Mouse (Mus musculus) gastrocnemius, adult 2 months (tissue): Measurements from ENCODE around the gene Pabpc4. TPM values are rescaled to one million over a fixed set of nuclear protein-coding genes. Genes with fewer than 3 reads are reported as not detected.
"Not testable (repeated sequence)": the region's sequence is repeated elsewhere in the genome, so short reads cannot be mapped to it uniquely, and the experiment has no call there.

Experiments used
- DNase-seq: peaks from one replicate; pipeline ENCODE4 v3.0.0; 2022
- H3K27ac ChIP-seq: fragments of 200-600 bp; 2 replicates; pipeline ENCODE4 v1.8.1; 2022; ENCODE audit warnings: mild to moderate bottlenecking
- H3K4me3 ChIP-seq: fragments of 200-600 bp; 2 replicates; pipeline ENCODE4 v1.8.1; 2022; ENCODE audit warnings: mild to moderate bottlenecking, moderate library complexity
- CTCF ChIP-seq: fragments of 200-600 bp; IDR thresholded peaks from 2 replicates; pipeline ENCODE4 v1.8.1; 2022; ENCODE audit warnings: antibody characterized with exemption, mild to moderate bottlenecking, moderate library complexity
- intact Hi-C: fragments of 180-260 bp; cut with DNase I; formaldehyde crosslinking; loops from one replicate; pipeline ENCODE4 v1.15.1; 2025
- total RNA-seq, 2 experiments: library from RNA; stranded (reverse); gene quantifications; 2 replicates each; pipeline ENCODE4 v1.2.3; 2021

Pabpc4 gene
- total RNA-seq, 2 experiments from 2014 or later, result 325 to 341 TPM

- no peak for DNase-seq
- H3K27ac ChIP-seq, result no peak overlapping the region
- intact Hi-C loops, result no loop called here
- H3K4me3 ChIP-seq, result no peak overlapping the region
- TF ChIP-seq CTCF, result no peak
These were observed 1.9 kb upstream of the Pabpc4 start for GRCm38 (mm10) chr4:123260071-123260746.

GRCm38 (mm10) chr4:123271063-123271462 lies 8.9 kb downstream of the Pabpc4 start:
- intact Hi-C loops, result no loop called here
- TF ChIP-seq CTCF, result peak; percentile 12; the same call in 1 of the 2 replicates
- H3K4me3 ChIP-seq, result no peak overlapping the region
- no peak overlapping the region for H3K27ac ChIP-seq
- no peak for DNase-seq

DNA sequence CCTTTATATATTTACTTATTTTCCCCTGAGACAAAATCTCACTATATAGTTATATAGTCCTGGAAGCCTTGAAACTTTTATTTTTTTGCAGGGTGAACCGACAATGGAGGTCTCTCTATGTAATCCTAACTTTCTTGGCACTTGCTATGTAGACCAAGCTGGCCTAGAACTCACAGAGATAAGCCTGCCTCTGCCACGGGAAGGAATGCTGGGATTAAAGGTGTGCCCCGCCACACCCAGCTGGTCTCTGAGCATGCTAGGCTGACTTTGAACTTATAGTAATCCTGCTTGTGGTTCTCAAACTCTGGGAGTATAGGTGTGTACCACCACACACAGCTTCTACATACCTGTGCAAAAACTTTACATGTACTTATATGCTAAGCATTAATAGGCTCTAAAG lies 18.0 kb downstream of the Pabpc4 start:
- DNase-seq, result no peak
- intact Hi-C loops, result no loop called here
- no peak overlapping the region for H3K4me3 ChIP-seq
- TF ChIP-seq CTCF, result no peak
- no peak overlapping the region for H3K27ac ChIP-seq

DNA sequence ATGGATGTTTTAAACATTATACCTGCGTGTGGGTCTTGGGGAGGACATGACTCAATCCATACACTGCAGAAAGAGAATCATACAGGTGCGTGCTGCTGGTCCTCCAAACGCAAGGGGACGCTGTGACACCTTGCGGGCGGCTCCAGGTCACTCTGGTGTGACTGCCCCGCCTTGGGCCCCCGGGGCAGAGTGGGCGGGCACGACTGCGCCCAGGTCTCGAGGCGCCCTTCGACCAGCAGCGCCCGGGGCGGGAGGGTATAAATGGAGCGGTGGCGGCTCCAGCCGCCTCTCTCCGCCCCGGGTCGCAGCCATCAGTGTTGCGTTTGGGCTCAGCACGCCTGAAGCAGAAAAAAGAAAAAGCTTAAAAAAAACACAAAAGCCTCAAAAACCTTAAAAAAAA lies 20.3 kb downstream of the Pabpc4 start:
- peak overlapping the region; percentile 95 for H3K27ac ChIP-seq
- intact Hi-C loops, result no loop called here
- no peak; the same call in 1 of the 2 replicates for TF ChIP-seq CTCF

DNA sequence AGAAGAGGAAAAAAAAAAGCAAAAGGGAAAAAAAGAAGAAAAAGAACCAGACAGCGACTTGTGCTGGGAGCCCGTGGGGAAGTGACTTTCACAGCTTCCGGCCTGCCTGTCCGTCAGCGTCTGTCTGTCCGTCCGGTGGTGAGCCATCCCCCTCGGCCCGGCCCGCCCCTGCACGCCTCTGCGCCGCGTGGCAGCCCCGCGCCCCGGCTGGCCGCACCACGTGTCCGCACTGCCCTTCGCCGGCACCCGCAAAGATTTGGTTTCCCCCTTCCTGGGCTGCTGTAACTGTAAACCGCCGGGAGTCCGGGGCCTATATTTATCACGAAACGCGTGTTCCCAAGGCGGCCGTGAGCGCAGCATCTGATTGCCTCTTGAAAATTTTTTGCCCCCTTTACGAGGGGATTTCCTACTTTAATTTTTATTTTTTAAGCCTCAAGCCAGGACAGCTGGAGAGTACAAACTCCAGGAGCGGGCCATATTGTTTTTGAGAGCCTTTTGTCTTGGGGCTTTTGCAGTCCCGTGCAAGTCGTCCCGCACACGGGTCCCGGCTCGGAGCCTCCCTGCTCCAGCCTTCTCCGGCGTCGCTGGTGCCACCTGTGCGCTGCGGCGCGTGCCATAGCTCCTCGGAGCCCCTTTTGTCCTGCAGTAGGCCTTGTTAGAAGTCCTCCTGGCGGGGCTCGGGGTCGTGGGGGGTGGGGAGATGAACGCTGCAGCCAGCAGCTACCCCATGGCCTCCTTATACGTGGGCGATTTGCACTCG lies 20.9 kb downstream of the Pabpc4 start:
- DNase-seq, result peak; percentile 87
- intact Hi-C loops, result not testable (repeated sequence)
- Histone ChIP-seq H3K4me3 (peak overlapping the region; percentile 79), H3K27ac (peak overlapping the region; percentile 95)

More for the DNA sequence above, 20.3 kb downstream of the Pabpc4 start:
- DNase-seq, result peak; percentile 96
- peak overlapping the region; percentile 79 for H3K4me3 ChIP-seq

- DNase-seq, result peak; percentile 71
- intact Hi-C loops, result not testable (repeated sequence)
- H3K27ac ChIP-seq, result peak overlapping the region; percentile 95
- peak overlapping the region; percentile 79 for H3K4me3 ChIP-seq
These were observed 21.5 kb downstream of the Pabpc4 start for GRCm38 (mm10) chr4:123283675-123284064.

DNA sequence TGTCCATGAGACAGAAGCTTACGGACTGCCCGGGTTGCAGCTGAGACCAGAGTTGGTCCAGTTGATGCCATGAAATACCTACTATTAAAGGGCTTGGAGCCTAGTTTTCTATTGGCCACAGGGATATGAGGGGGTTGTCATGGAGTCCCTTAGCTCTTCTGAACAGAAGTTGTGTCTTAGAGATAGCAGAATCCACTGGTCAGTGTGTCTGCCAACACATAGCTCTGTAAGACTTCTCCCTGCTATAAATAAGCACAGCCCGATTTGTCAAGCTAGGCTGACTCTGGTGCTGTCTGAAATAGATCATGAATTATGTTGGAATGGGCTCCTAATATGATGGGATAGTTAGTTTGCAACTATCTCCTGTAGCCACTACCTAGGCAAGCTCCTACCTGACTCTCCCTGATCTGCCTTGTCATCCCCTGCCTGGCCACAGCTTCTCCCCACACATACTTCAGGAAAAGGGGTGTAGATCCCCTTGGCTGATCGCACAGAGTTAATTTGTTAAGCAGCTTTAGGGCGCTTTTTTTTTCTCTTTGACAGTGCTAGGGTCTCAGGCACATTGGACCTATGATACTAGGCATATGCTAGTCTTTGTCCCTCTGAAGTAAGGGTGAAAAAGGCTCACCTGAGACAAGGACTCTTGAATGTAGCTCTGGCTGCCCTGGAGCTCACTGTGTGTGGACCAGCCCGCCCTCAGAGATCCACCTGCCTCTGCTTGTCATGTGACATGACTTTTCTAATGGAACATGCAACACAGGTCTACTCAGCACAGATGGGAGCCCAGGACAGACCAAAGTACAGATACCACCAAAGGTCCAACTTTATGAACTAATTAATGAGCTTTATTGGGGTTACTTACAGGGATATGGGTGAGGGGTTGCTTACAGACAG lies 22.8 kb downstream of the Pabpc4 start:
- DNase-seq, result peak; percentile 36
- no peak for TF ChIP-seq CTCF
- Histone ChIP-seq H3K27ac (peak overlapping the region; percentile 95), H3K4me3 (peak overlapping the region; percentile 79)
- intact Hi-C loops, result no loop called here

DNA sequence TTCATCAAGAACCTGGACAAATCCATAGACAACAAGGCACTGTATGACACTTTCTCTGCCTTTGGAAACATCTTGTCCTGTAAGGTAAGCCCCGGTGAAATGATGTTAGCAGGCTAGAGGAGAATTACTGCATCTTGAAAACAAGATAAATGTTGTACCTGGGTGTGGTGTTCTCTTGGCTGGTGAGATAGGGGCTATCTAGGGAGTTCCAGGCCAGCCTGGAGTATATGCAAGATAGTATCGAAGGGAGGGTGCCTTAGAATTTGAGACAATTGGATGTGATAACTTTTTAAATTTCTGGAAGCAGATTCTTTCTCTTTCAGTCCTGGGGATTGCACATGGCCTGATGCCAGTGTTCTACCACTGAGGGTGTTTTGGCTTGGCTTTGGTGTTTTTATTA lies 24.6 kb downstream of the Pabpc4 start:
- no peak for DNase-seq
- intact Hi-C loops, result no loop called here
- H3K4me3 ChIP-seq, result peak overlapping the region; percentile 79
- no peak for TF ChIP-seq CTCF
- peak overlapping the region; percentile 95 for H3K27ac ChIP-seq

DNA sequence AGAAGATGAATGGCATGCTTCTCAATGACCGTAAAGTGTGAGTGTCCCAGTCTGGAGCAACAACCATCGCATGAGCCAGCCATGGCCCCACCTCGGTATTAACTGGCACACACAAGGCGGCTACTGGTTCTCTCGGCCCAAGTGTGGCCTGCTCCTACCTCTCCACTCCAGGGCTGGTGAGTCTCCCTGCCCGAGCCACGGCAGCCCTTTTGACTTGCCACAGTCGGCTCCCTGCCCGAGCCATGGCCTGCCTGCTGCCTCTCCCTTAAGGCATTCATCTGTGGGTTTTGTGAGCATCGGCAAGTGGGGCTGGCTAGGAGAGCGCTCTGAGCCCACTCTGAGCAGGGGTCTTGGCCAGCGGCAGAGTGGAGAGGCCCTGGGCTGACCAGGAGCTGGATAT lies 26.9 kb downstream of the Pabpc4 start:
- intact Hi-C loops, result no loop called here
- H3K4me3 ChIP-seq, result no peak overlapping the region
- TF ChIP-seq CTCF, result no peak
- H3K27ac ChIP-seq, result no peak overlapping the region
- peak; percentile 31 for DNase-seq

- no peak for TF ChIP-seq CTCF
- Histone ChIP-seq H3K4me3 (no peak overlapping the region), H3K27ac (no peak overlapping the region)
- intact Hi-C loops, result no loop called here
- no peak for DNase-seq
These were observed 30.2 kb downstream of the Pabpc4 start for GRCm38 (mm10) chr4:123292390-123292789.

- no peak overlapping the region for H3K4me3 ChIP-seq
- peak overlapping the region; percentile 53 for H3K27ac ChIP-seq
- peak; percentile 59 for DNase-seq
- no peak for TF ChIP-seq CTCF
- intact Hi-C loops, result no loop called here
These were observed 30.8 kb downstream of the Pabpc4 start for GRCm38 (mm10) chr4:123292989-123293388.

- H3K4me3 ChIP-seq, result no peak overlapping the region
- TF ChIP-seq CTCF, result no peak
- peak; percentile 13 for DNase-seq
- H3K27ac ChIP-seq, result peak overlapping the region; percentile 53; the same call in 1 of the 2 replicates
- intact Hi-C loops, result no loop called here
These were observed 31.7 kb downstream of the Pabpc4 start for GRCm38 (mm10) chr4:123293661-123294443.

- intact Hi-C loops, H3K4me3 ChIP-seq: not testable (repeated sequence)
- DNase-seq, result peak; percentile 27
- peak overlapping the region; percentile 80 for H3K27ac ChIP-seq
These were observed 32.9 kb downstream of the Pabpc4 start for GRCm38 (mm10) chr4:123295026-123295425.
